Mouse (Mus musculus) liver, embryonic 12.5 days (tissue): ENCODE measurements around the gene Cpb1. TPM values are rescaled to one million over a fixed set of nuclear protein-coding genes. Genes with fewer than 3 reads are reported as not detected.

Source experiments
- ATAC-seq: fragments of 200-750 bp; cut with Nextera tagmentation; 2 replicates; pipeline ENCODE4 v1.8.0; 2017; ENCODE audit warnings: moderate number of reproducible peaks, mild to moderate bottlenecking, moderate library complexity
- H3K27ac ChIP-seq: fragments of 300-500 bp; sonication (generic); 2 replicates; pipeline ENCODE4 v1.5.1; 2016; ENCODE audit warnings: mild to moderate bottlenecking
- H3K27me3 ChIP-seq: fragments of 300-500 bp; sonication (generic); replicated peaks from 2 replicates; pipeline ENCODE4 v1.6.1; 2016; ENCODE audit warnings: mild to moderate bottlenecking, moderate library complexity
- H3K36me3 ChIP-seq: fragments of 300-500 bp; sonication (generic); 2 replicates; pipeline ENCODE4 v1.6.1; 2016; ENCODE audit warnings: mild to moderate bottlenecking, moderate library complexity
- H3K4me1 ChIP-seq: fragments of 300-500 bp; sonication (generic); 2 replicates; pipeline ENCODE4 v1.6.1; 2016
- H3K4me2 ChIP-seq: fragments of 300-500 bp; sonication (generic); 2 replicates; pipeline ENCODE4 v1.6.1; 2016; ENCODE audit warnings: mild to moderate bottlenecking, moderate library complexity
- H3K4me3 ChIP-seq: fragments of 300-500 bp; sonication (generic); 2 replicates; pipeline ENCODE4 v1.5.1; 2016; ENCODE audit warnings: mild to moderate bottlenecking, moderate library complexity
- H3K9ac ChIP-seq: fragments of 300-500 bp; sonication (generic); 2 replicates; pipeline ENCODE4 v1.6.1; 2016; ENCODE audit warnings: mild to moderate bottlenecking, moderate library complexity
- H3K9me3 ChIP-seq: fragments of 300-500 bp; sonication (generic); replicated peaks from 2 replicates; pipeline ENCODE4 v1.6.1; 2016; ENCODE audit warnings: mild to moderate bottlenecking, moderate library complexity
- WGBS: fragments of 180-500 bp; shearing (Covaris S2); methylation state at CpG from one replicate; pipeline ENCODE4 v1.1.7; 2016; ENCODE audit not compliant: insufficient replicate concordance; 5-methylcytosine and 5-hydroxymethylcytosine counted together
- polyA plus RNA-seq: library from polyadenylated mRNA; unstranded; fragments of >200 nt; fragmentation: Nextera tagmentation; extraction: Ambion mirVana; gene quantifications from 2 replicates; pipeline ENCODE4 v1.2.1, GENCODE M21; 2016

The Cpb1 gene
- 0.06 TPM in 1 of 2 replicates, not detected in the other for polyA plus RNA-seq

- Histone ChIP-seq H3K27me3 (no peaks in the 10 kb centered on the region), H3K36me3 (no peaks in the 10 kb centered on the region), H3K4me2 (no peak within 1 kb of the TSS), H3K27ac (no peak within 1 kb of the TSS), H3K4me3 (no peak within 1 kb of the TSS), H3K9ac (no peak within 1 kb of the TSS), H3K4me1 (no peaks in the 10 kb centered on the region), H3K9me3 (no peaks in the 10 kb centered on the region)
- 76% methylated on average over 3 of the region's 3 CpGs for WGBS
- ATAC-seq = no peak
Observed at GRCm38 (mm10) chr3:20275633-20276032, at the start of gene Cpb1. Gene Cpb1 (minus strand): TSS chr3:20275733.

GRCm38 (mm10) chr3:20317233-20317632 lies 41.7 kb upstream of the Cpb1 start:
- no peaks in the 10 kb centered on the region for H3K27me3 ChIP-seq
- WGBS = 36% methylated on average over 1 of the region's 1 CpGs
- H3K9ac ChIP-seq = no peak overlapping the region
- no peak overlapping the region for H3K27ac ChIP-seq
- H3K36me3 ChIP-seq = no peaks in the 10 kb centered on the region
- no peak overlapping the region for H3K4me3 ChIP-seq
- no peak for ATAC-seq
- H3K4me2 ChIP-seq = no peak overlapping the region
- no peaks in the 10 kb centered on the region for H3K4me1 ChIP-seq
- H3K9me3 ChIP-seq = no peaks in the 10 kb centered on the region

DNA sequence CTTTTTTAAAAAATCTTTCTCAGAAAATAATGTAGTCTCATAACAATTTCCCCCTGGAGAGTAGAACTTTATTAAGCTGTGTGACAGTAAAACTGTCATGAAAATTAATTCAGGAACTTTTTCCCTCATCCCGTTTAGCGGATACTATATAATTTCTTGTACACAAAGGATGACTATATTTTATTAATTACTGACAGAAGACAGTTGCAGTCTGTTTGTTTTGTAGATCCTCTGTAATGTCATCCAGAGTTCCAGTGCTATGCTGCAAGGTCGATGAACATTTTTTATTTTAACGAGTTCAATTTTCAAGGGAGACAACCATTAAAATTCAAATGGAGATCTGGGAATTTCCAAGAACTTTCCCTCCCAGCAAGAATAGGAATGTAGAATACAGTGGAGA lies 33.6 kb upstream of the Cpb1 start:
- ATAC-seq = no peak
- Histone ChIP-seq H3K4me2 (no peak overlapping the region), H3K36me3 (no peaks in the 10 kb centered on the region), H3K4me3 (no peak overlapping the region), H3K9ac (no peak overlapping the region), H3K9me3 (no peaks in the 10 kb centered on the region), H3K27me3 (no peaks in the 10 kb centered on the region), H3K4me1 (no peaks in the 10 kb centered on the region), H3K27ac (no peak overlapping the region)
- WGBS = 77% methylated on average over 4 of the region's 4 CpGs

GRCm38 (mm10) chr3:20307256-20307655 lies 31.7 kb upstream of the Cpb1 start:
- Histone ChIP-seq H3K36me3 (no peaks in the 10 kb centered on the region), H3K9ac (no peak overlapping the region), H3K4me2 (no peak overlapping the region), H3K27me3 (no peaks in the 10 kb centered on the region), H3K4me3 (no peak overlapping the region), H3K4me1 (no peaks in the 10 kb centered on the region), H3K27ac (no peak overlapping the region), H3K9me3 (no peaks in the 10 kb centered on the region)
- 54% methylated on average over 4 of the region's 4 CpGs for WGBS
- ATAC-seq = no peak

DNA sequence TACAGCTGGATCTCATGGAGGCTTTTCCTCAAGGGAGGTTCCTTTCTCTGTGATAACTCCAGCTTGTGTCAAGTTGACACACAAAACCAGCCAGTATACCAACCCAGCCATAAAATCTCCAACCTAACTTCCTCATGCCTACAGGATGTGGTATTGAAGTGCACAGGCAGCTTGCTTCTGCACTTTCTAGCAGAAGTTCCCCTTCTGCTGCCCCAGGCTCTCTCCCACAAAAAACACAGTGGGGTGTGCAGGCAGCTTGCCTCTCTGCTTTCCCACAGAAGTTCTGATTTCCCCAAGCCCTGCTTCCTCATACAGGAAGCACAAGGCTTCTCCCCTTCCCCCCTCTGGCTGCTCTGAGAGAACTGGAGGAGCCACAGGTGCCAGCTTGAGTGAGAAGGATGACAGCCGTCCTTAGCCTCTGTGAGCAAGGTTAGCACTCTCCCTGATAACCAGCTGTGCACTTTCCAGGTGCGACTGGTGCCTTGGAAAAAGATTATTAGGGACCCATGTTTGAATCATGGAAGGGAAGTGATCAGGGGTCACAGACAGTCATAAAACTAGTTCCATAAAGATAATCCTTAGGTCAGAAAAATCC lies 29.3 kb upstream of the Cpb1 start:
- H3K4me3 ChIP-seq = no peak overlapping the region
- 8% methylated on average over 2 of the region's 2 CpGs for WGBS
- H3K27ac ChIP-seq = no peak overlapping the region
- H3K36me3 ChIP-seq = no peaks in the 10 kb centered on the region
- no peak overlapping the region for H3K9ac ChIP-seq
- H3K4me1 ChIP-seq = no peaks in the 10 kb centered on the region
- no peaks in the 10 kb centered on the region for H3K27me3 ChIP-seq
- H3K4me2 ChIP-seq = no peak overlapping the region
- H3K9me3 ChIP-seq = no peaks in the 10 kb centered on the region
- no peak for ATAC-seq

GRCm38 (mm10) chr3:20295546-20295945 lies 20.0 kb upstream of the Cpb1 start:
- H3K4me3 ChIP-seq = no peak overlapping the region
- no peaks in the 10 kb centered on the region for H3K36me3 ChIP-seq
- no peak overlapping the region for H3K4me2 ChIP-seq
- WGBS = 25% methylated on average over 3 of the region's 3 CpGs
- ATAC-seq = no peak
- no peak overlapping the region for H3K9ac ChIP-seq
- H3K27me3 ChIP-seq = no peaks in the 10 kb centered on the region
- peaks cover 4% of the 10 kb centered on the region; the same call in 1 of the 2 replicates for H3K4me1 ChIP-seq
- H3K9me3 ChIP-seq = no peaks in the 10 kb centered on the region
- H3K27ac ChIP-seq = no peak overlapping the region

GRCm38 (mm10) chr3:20294542-20295348 lies 19.2 kb upstream of the Cpb1 start:
- Histone ChIP-seq H3K4me1 (peaks cover 4% of the 10 kb centered on the region; the same call in 1 of the 2 replicates), H3K4me2 (no peak overlapping the region), H3K36me3 (no peaks in the 10 kb centered on the region), H3K27me3 (no peaks in the 10 kb centered on the region), H3K27ac (no peak overlapping the region), H3K9me3 (no peaks in the 10 kb centered on the region), H3K9ac (no peak overlapping the region), H3K4me3 (no peak overlapping the region)
- WGBS = 71% methylated on average over 9 of the region's 9 CpGs
- ATAC-seq = no peak

GRCm38 (mm10) chr3:20291370-20291769 lies 15.8 kb upstream of the Cpb1 start:
- no peaks in the 10 kb centered on the region; the same call in 1 of the 2 replicates for H3K4me1 ChIP-seq
- no peak overlapping the region for H3K4me2 ChIP-seq
- H3K27me3 ChIP-seq = no peaks in the 10 kb centered on the region
- H3K27ac ChIP-seq = no peak overlapping the region
- no peak for ATAC-seq
- no peaks in the 10 kb centered on the region for H3K9me3 ChIP-seq
- H3K9ac ChIP-seq = no peak overlapping the region
- no peaks in the 10 kb centered on the region for H3K36me3 ChIP-seq
- H3K4me3 ChIP-seq = no peak overlapping the region

DNA sequence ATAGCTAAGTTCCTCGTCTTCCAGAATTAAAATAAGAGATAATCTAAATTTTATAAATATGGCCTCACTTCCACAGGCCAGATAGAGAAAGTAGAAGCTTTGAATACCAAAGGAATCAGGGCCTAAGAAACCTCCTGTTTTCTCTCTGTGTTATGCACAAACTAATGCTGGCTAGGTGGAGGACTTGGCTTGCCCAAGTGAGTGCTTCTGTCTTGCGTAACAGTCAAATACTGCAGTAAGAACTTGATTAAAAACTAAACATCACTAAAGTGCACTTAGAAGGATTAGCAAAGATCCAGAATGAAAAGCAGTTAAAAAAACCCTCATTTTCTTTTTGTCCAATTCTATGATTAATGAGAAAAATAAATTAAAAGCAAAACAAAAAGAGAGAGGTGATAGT lies 13.2 kb upstream of the Cpb1 start:
- Histone ChIP-seq H3K36me3 (no peaks in the 10 kb centered on the region), H3K4me3 (no peak overlapping the region), H3K4me2 (no peak overlapping the region), H3K4me1 (no peaks in the 10 kb centered on the region), H3K9ac (no peak overlapping the region), H3K27ac (no peak overlapping the region), H3K9me3 (no peaks in the 10 kb centered on the region), H3K27me3 (no peaks in the 10 kb centered on the region)
- ATAC-seq = no peak
- WGBS = 78% methylated on average over 2 of the region's 2 CpGs

- no peaks in the 10 kb centered on the region for H3K4me1 ChIP-seq
- no peak overlapping the region for H3K27ac ChIP-seq
- no peak overlapping the region for H3K4me3 ChIP-seq
- ATAC-seq = no peak
- WGBS = 30% methylated on average over 1 of the region's 1 CpGs
- no peak overlapping the region for H3K4me2 ChIP-seq
- no peaks in the 10 kb centered on the region for H3K27me3 ChIP-seq
- H3K9me3 ChIP-seq = no peaks in the 10 kb centered on the region
- no peak overlapping the region for H3K9ac ChIP-seq
- H3K36me3 ChIP-seq = no peaks in the 10 kb centered on the region
Observed at GRCm38 (mm10) chr3:20281796-20282195, 6.3 kb upstream of the Cpb1 start.

GRCm38 (mm10) chr3:20254566-20255479 lies 20.7 kb downstream of the Cpb1 start:
- H3K4me2 ChIP-seq = no peak overlapping the region
- ATAC-seq = no peak
- no peak overlapping the region for H3K27ac ChIP-seq
- no peaks in the 10 kb centered on the region for H3K9me3 ChIP-seq
- H3K9ac ChIP-seq = no peak overlapping the region
- 36% methylated on average over 9 of the region's 9 CpGs for WGBS
- H3K4me1 ChIP-seq = no peaks in the 10 kb centered on the region
- no peaks in the 10 kb centered on the region for H3K27me3 ChIP-seq
- H3K4me3 ChIP-seq = no peak overlapping the region
- no peaks in the 10 kb centered on the region for H3K36me3 ChIP-seq

DNA sequence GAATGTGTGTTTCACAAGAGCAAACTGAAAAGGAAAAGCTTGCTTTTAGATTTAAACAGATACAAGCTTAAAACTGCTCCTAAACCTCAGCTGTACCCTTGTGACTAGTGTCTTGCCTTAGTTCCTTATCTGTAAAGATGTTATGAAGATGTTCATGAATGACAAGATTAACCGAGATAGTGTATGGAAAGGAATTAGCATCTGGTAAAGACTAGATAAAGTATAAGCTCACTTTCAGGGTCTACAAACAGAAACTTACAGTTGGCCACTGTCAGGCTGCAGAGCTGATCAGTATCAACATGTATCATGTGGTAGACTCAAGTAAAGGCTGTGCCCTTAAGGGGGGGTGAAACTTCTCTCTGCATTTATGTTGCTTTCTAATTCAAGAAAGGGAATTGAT lies 31.6 kb downstream of the Cpb1 start:
- Histone ChIP-seq H3K4me3 (no peak overlapping the region), H3K27ac (no peak overlapping the region)
- 26% methylated on average over 1 of the region's 1 CpGs for WGBS

More for the DNA sequence above, 31.6 kb downstream of the Cpb1 start:
- H3K9ac ChIP-seq = no peak overlapping the region
- no peak for ATAC-seq
- H3K4me1 ChIP-seq = no peaks in the 10 kb centered on the region
- no peaks in the 10 kb centered on the region for H3K9me3 ChIP-seq
- no peaks in the 10 kb centered on the region for H3K36me3 ChIP-seq
- H3K27me3 ChIP-seq = no peaks in the 10 kb centered on the region
- H3K4me2 ChIP-seq = no peak overlapping the region
